Mouse (Mus musculus): ENCODE measurements around the gene Nrgn. TPM values are rescaled to one million over a fixed set of nuclear protein-coding genes. Genes with fewer than 3 reads are reported as not detected.
A peak's percentile ranks its signal among the peaks of the same experiment; 100 is the strongest.

The Nrgn gene
- polyA plus RNA-seq, 1 experiment = 7.8 TPM

- Histone ChIP-seq H3K27me3 (ENCODE audit: control insufficient read depth, insufficient read depth, low read length) (no peaks in the 10 kb centered on the region), H3K4me3 (ENCODE audit: low read depth, low read length) (no peak overlapping the region), H3K27ac (ENCODE audit: insufficient read depth, low read depth, low read length) (no peak overlapping the region), H3K36me3 (ENCODE audit: control insufficient read depth, insufficient read depth, low read length) (no peaks in the 10 kb centered on the region), H3K4me1 (ENCODE audit: control insufficient read depth, insufficient read depth, insufficient read length, low read length) (no peaks in the 10 kb centered on the region)
- no peak for TF ChIP-seq CTCF (IDR thresholded peaks at IDR 0.05; ENCODE audit: extremely low read depth, insufficient read length, insufficient replicate concordance, low read depth, low read length)
- no peak for TF ChIP-seq POLR2A (IDR thresholded peaks at IDR 0.05; ENCODE audit: low read depth, low read length)
- WGBS = 81% methylated on average over 4 of the region's 4 CpGs
These were observed 37.7 kb upstream of the Nrgn start for GRCm38 (mm10) chr9:37590381-37590780.

GRCm38 (mm10) chr9:37586718-37587117 lies 34.0 kb upstream of the Nrgn start:
- Histone ChIP-seq H3K27me3 (ENCODE audit: control insufficient read depth, insufficient read depth, low read length) (no peaks in the 10 kb centered on the region), H3K4me3 (ENCODE audit: low read depth, low read length) (no peak overlapping the region), H3K27ac (ENCODE audit: insufficient read depth, low read depth, low read length) (no peak overlapping the region), H3K4me1 (ENCODE audit: control insufficient read depth, insufficient read depth, insufficient read length, low read length) (no peaks in the 10 kb centered on the region), H3K36me3 (ENCODE audit: control insufficient read depth, insufficient read depth, low read length) (no peaks in the 10 kb centered on the region)
- TF ChIP-seq CTCF (IDR thresholded peaks at IDR 0.05; ENCODE audit: extremely low read depth, insufficient read length, insufficient replicate concordance, low read depth, low read length) (no peak), POLR2A (IDR thresholded peaks at IDR 0.05; ENCODE audit: low read depth, low read length) (no peak)
- 76% methylated on average over 4 of the region's 4 CpGs for WGBS

- Histone ChIP-seq H3K4me3 (ENCODE audit: low read depth, low read length) (no peak overlapping the region), H3K4me1 (ENCODE audit: control insufficient read depth, insufficient read depth, insufficient read length, low read length) (no peaks in the 10 kb centered on the region), H3K27ac (ENCODE audit: insufficient read depth, low read depth, low read length) (no peak overlapping the region), H3K36me3 (ENCODE audit: control insufficient read depth, insufficient read depth, low read length) (no peaks in the 10 kb centered on the region), H3K27me3 (ENCODE audit: control insufficient read depth, insufficient read depth, low read length) (no peaks in the 10 kb centered on the region)
- TF ChIP-seq CTCF (IDR thresholded peaks at IDR 0.05; ENCODE audit: extremely low read depth, insufficient read length, insufficient replicate concordance, low read depth, low read length) (no peak), POLR2A (IDR thresholded peaks at IDR 0.05; ENCODE audit: low read depth, low read length) (no peak)
- 86% methylated on average over 5 of the region's 5 CpGs for whole genome bisulfite sequencing
These were observed 30.9 kb upstream of the Nrgn start for GRCm38 (mm10) chr9:37583594-37583993.

GRCm38 (mm10) chr9:37576436-37576930 lies 23.8 kb upstream of the Nrgn start:
- 56% methylated on average over 14 of the region's 14 CpGs for WGBS
- no peaks in the 10 kb centered on the region; the same call in 1 of the 2 replicates for H3K27me3 ChIP-seq (ENCODE audit: control insufficient read depth, insufficient read depth, low read length)

GRCm38 (mm10) chr9:37572204-37572876 lies 19.6 kb upstream of the Nrgn start:
- 59% methylated on average over 3 of the region's 3 CpGs for WGBS
- H3K27ac ChIP-seq (ENCODE audit: insufficient read depth, low read depth, low read length) = no peak overlapping the region
- no peak overlapping the region for H3K4me3 ChIP-seq (ENCODE audit: low read depth, low read length)
- H3K27me3 ChIP-seq (ENCODE audit: control insufficient read depth, insufficient read depth, low read length) = no peaks in the 10 kb centered on the region; the same call in 1 of the 2 replicates
- peaks cover 16% of the 10 kb centered on the region for H3K4me1 ChIP-seq (ENCODE audit: control insufficient read depth, insufficient read depth, insufficient read length, low read length)
- TF ChIP-seq POLR2A (IDR thresholded peaks at IDR 0.05; ENCODE audit: low read depth, low read length) (no peak), CTCF (IDR thresholded peaks at IDR 0.05; ENCODE audit: extremely low read depth, insufficient read length, insufficient replicate concordance, low read depth, low read length) (no peak)
- no peaks in the 10 kb centered on the region for H3K36me3 ChIP-seq (ENCODE audit: control insufficient read depth, insufficient read depth, low read length)

More at GRCm38 (mm10) chr9:37576436-37576930, 23.8 kb upstream of the Nrgn start:
- H3K36me3 ChIP-seq (ENCODE audit: control insufficient read depth, insufficient read depth, low read length) = no peaks in the 10 kb centered on the region
- TF ChIP-seq POLR2A (IDR thresholded peaks at IDR 0.05; ENCODE audit: low read depth, low read length) (no peak), CTCF (IDR thresholded peaks at IDR 0.05; ENCODE audit: extremely low read depth, insufficient read length, insufficient replicate concordance, low read depth, low read length) (no peak)
- H3K4me1 ChIP-seq (ENCODE audit: control insufficient read depth, insufficient read depth, insufficient read length, low read length) = no peaks in the 10 kb centered on the region
- no peak overlapping the region for H3K27ac ChIP-seq (ENCODE audit: insufficient read depth, low read depth, low read length)
- no peak overlapping the region for H3K4me3 ChIP-seq (ENCODE audit: low read depth, low read length)

GRCm38 (mm10) chr9:37569231-37569835 lies 16.6 kb upstream of the Nrgn start:
- no peaks in the 10 kb centered on the region for H3K36me3 ChIP-seq (ENCODE audit: control insufficient read depth, insufficient read depth, low read length)
- no peak overlapping the region for H3K4me3 ChIP-seq (ENCODE audit: low read depth, low read length)
- H3K4me1 ChIP-seq (ENCODE audit: control insufficient read depth, insufficient read depth, insufficient read length, low read length) = peaks cover 16% of the 10 kb centered on the region
- 25% methylated on average over 2 of the region's 2 CpGs for WGBS
- H3K27me3 ChIP-seq (ENCODE audit: control insufficient read depth, insufficient read depth, low read length) = no peaks in the 10 kb centered on the region; the same call in 1 of the 2 replicates
- no peak for TF ChIP-seq CTCF (IDR thresholded peaks at IDR 0.05; ENCODE audit: extremely low read depth, insufficient read length, insufficient replicate concordance, low read depth, low read length)
- TF ChIP-seq POLR2A (IDR thresholded peaks at IDR 0.05; ENCODE audit: low read depth, low read length) = no peak
- H3K27ac ChIP-seq (ENCODE audit: insufficient read depth, low read depth, low read length) = peak overlapping the region; percentile 41; the same call in 1 of the 2 replicates

- H3K36me3 ChIP-seq (ENCODE audit: control insufficient read depth, insufficient read depth, low read length) = no peaks in the 10 kb centered on the region
- H3K27me3 ChIP-seq (ENCODE audit: control insufficient read depth, insufficient read depth, low read length) = no peaks in the 10 kb centered on the region; the same call in 1 of the 2 replicates
- TF ChIP-seq POLR2A (IDR thresholded peaks at IDR 0.05; ENCODE audit: low read depth, low read length) (no peak; the same call in 1 of the 2 replicates), CTCF (IDR thresholded peaks at IDR 0.05; ENCODE audit: extremely low read depth, insufficient read length, insufficient replicate concordance, low read depth, low read length) (no peak)
- H3K27ac ChIP-seq (ENCODE audit: insufficient read depth, low read depth, low read length) = peak overlapping the region; percentile 98
- peak overlapping the region; percentile 21; the same call in 1 of the 2 replicates for H3K4me3 ChIP-seq (ENCODE audit: low read depth, low read length)
- WGBS = 12% methylated on average over 4 of the region's 4 CpGs
- H3K4me1 ChIP-seq (ENCODE audit: control insufficient read depth, insufficient read depth, insufficient read length, low read length) = peaks cover 16% of the 10 kb centered on the region
These were observed 16.0 kb upstream of the Nrgn start for GRCm38 (mm10) chr9:37568605-37569214.

All from small intestine, adult 2 months (tissue).